Mouse (Mus musculus) fibroblast of lung, adult 2 months (primary cell): ENCODE measurements around the gene Kars.

Experiments used
- DNase-seq: peaks from one replicate; pipeline ENCODE4 v3.0.0-alpha.2; 2011; ENCODE audit warnings: low read depth

The Kars gene

GRCm38 (mm10) chr8:111943544-111943943 lies 67.6 kb downstream of the Kars start:
- no peak for DNase-seq
